Mouse (Mus musculus) spleen, postnatal 10 days (tissue): Measurements from ENCODE around the gene Fmn2.

Source experiments
- DNase-seq, 2 experiments: peaks; one replicate each; pipeline ENCODE4 v3.0.0; 2021 to 2022; ENCODE audit warnings: low spot score in 2 of 2

Fmn2 gene

GRCm38 (mm10) chr1:174501661-174502030, at the start of gene Fmn2:
Gene Fmn2 (plus strand): TSS chr1:174501825.
- DNase-seq = peak; percentile 5 to 38

DNA sequence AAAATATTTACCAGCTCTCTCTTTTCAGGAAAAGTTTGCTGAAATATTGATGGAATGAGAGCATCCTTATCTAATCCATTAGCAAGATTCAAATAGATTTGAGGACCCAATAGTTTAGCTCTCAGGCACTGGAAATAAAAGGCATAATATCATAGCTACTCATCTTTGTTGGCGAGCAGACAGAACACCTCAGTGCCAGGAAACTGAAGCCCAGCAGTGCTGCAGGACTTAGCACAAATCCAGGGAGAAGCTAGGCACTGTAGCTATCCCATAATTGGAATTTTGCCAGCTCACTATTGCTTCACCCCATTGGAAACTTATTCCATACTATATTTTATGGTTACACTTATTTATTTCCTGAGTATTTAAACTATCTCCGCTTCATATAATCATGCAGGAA, 46.5 kb upstream of the Fmn2 start:
- no peak for DNase-seq

DNA sequence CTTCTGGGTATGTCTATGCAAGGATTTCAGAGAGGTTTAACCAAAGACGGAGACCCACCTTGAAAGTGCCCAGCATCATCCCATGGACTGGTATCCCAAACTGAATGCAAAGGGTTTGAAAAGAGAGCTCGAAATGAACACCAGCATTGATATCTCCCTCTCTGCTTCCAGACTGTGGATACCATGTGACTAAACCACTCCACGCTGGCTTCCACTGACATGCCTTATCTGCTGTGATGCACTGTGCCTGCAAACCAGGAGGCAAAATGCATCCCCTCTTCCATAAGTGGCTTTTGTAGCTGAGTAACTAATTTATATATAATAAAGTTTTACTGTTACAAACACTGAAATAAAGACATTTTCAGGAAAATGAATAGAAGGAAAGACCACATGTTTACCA, 36.2 kb upstream of the Fmn2 start:
- no peak for DNase-seq

DNA sequence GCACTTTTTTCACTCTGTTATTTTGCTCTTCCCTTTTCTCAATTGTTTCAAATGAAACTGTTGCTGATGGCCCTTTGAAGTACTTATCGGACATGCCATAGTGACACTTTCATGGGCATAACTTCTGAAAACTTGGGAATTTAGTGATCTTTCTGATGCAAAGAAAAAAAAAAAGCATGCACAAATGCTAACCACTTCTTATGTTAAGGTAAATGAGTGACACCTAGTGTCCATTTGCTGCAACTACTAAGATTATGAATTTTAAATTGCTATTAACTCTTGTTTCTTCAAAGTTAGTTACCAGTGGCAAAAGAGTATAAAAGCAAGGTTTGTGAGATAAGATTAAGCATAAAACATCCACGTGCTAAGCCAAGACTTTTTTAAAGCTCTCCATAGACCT, 35.4 kb upstream of the Fmn2 start:
- no peak for DNase-seq

GRCm38 (mm10) chr1:174469736-174470135, 31.9 kb upstream of the Fmn2 start:
- DNase-seq = peak in 1 of 2 experiments; percentile 19

- DNase-seq = no peak
Measured at GRCm38 (mm10) chr1:174482567-174482966, 19.1 kb upstream of the Fmn2 start.

GRCm38 (mm10) chr1:174500064-174500463, 1.6 kb upstream of the Fmn2 start:
- DNase-seq = no peak

- DNase-seq = no peak
Measured at GRCm38 (mm10) chr1:174501011-174501410, 614 bp upstream of the Fmn2 start.

DNA sequence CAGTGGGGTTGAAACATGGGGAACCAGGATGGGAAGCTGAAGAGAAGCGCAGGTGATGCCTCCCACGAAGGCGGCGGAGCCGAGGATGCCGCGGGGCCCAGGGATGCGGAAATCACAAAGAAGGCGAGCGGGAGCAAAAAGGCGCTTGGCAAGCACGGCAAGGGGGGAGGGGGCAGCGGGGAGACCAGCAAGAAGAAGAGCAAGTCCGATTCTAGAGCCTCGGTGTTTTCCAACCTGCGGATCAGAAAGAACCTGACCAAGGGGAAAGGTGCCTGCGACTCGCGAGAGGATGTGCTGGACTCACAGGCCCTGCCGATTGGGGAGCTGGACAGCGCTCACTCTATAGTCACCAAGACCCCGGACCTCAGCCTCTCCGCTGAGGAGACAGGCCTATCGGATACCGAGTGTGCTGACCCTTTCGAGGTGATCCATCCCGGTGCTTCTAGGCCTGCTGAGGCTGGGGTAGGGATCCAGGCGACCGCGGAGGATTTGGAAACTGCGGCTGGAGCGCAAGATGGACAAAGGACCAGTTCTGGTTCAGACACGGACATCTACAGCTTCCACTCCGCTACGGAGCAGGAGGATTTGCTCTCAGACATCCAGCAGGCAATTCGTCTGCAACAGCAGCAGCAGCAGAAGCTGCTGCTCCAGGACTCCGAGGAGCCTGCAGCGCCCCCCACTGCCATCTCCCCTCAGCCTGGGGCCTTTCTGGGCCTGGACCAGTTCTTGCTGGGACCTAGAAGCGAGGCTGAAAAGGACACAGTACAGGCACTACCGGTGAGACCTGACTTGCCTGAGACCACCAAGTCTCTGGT, 613 bp downstream of the Fmn2 start:
- peak; percentile 8 to 40 for DNase-seq

DNA sequence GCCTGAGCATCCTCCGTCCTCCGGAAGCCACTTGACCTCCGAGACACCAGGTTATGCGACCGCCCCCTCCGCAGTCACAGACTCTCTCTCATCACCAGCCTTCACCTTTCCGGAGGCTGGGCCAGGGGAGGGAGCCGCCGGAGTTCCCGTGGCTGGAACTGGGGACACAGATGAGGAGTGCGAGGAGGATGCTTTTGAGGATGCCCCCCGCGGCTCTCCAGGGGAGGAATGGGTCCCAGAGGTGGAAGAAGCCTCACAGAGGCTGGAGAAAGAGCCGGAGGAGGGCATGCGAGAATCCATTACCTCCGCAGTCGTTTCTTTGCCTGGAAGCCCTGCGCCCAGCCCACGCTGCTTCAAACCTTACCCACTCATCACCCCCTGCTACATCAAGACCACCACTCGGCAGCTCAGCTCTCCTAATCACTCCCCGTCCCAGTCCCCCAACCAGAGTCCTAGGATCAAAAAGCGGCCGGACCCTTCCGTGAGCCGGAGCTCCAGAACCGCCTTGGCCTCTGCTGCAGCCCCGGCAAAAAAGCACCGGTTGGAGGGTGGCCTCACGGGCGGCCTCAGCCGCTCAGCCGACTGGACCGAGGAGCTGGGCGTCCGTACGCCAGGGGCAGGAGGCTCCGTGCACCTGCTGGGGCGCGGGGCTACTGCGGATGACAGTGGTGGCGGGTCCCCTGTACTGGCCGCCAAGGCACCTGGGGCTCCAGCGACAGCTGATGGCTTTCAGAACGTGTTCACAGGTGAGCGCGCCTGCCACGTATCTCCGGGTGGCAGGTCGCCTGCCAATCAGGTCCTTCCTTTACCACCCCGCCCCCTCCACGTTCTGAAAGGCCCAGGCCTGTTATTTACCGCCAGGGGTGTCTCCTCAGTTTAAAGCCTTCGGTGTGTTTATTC, 1.5 kb downstream of the Fmn2 start:
- DNase-seq = peak; percentile 4 to 32

DNA sequence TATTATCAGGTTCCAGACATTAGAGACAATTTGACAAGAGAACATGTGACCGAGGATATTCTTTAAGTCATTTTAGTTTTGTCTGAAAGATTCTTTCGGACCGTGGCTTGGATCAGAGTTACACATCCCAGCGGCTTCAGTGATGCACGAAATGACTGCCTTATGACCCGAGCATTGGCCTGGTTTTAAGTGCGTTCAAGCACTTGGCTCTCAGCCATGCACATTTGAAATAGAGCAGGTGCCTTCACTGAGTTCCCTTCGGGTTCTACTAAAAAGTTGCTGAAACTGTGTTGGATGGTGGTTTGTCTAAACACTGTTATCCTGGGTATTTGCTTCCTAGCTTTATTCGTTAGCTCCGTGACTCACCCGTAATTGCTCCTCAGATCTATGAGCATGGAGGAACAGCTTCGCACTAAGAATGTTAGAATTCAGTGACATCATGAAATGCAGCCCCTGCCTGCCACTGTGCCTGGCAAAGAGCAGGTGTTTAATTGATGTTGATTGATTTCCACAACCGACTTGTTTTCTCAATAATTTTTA, 7.0 kb downstream of the Fmn2 start:
- no peak for DNase-seq

DNA sequence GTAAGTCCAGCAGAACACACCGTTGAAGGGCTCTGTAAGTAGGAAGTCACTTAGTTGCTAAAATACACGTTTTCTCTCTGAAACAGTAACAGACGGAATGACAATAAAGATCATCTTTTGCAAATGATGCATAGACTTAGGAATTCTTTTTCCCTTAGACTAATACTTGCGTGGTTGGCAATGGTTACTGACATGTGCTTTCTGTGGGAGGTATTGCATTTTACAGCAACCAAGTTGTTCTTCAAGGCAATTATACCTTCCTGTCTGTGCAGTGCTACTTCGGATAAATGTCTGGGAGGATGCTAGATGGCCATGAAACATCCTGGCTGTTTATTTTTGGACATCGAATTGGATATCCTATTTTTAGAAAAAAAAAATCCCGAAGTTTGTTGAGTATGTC, 11.8 kb downstream of the Fmn2 start:
- no peak for DNase-seq

DNA sequence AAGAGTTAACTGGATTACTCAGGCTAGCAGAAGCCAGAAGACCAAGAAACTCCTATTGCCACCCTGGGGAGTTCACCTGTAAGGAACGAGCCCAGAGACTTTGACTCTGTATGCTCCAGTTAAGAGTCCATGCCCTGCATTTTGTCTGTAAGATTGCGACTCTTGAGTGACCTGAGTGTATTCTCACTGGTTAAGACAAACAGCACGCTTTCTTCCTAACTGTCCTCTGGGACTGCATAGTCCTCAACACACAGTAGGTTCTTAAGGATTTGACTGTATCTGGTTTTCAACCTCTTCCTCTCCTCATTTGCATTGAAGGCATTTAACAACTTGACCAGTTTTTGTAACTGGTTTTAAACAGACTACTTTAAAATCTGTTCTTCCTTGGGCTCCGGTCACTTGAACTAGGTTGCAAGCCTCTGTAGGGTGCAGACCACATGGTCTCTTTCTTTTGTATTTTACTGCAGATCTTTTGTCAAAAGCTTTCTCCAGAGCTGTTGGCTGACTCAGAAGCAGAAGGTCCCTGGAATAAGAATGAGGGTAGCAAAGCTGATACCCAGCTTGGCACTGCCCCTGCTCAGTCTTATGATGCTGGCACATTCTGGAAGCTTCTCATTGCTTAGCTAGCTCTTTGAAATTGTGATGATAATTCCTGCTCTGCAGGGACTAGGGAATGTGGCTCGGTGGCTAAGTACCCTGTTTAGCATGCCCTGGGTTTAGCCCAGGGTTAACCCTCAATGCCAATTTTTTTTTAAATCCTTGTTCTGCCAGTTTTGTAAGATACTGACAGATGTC, 20.5 kb downstream of the Fmn2 start:
- DNase-seq = no peak

DNA sequence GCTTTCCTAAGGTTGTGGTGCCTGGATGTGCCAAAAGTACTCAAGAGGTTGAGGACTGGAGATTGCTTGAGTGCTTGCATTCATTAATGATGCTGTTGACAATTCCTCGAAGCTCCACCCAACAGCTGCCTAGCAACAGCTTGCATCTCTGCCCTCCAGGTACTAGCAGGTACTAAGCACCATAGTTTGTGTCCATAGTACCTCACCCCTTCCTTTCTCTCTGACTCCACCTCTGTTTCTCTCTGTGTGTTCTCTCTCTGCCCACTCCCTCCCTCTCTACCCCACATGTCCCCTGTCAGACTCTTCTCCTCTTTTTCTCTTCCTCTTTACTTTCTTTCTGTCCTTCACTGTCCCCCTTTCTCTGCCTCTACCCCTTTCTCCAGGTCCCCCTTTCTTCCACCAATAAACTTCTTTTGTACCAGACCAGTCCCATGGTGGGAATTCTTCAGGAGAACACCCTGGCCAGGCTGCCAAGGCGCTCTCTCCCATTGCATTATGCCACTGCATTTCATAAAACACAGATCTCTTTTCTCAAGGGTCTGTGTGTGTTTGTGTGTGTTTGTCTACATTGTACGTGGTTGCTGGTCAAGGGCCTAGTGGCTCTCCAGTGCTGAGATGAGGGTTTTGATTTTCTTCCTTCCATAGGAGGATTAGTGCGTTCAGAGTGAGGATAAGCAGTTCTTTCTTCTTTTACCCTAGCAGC, 21.3 kb downstream of the Fmn2 start:
- no peak for DNase-seq

DNA sequence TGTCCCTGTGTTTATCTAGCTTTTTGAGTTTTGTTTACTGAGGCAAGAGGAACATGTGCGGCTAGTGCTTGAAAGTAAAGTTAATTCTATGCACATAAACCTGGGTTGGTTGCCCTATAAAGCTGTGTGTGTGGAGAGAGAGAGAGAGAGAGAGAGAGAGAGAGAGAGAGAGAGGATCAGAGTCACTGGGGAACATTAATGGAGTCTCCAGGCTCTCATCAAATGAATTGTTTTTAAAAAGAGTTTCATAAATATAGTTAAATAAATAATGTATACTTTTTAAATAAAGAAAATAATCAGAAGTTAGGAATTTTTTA, 21.8 kb downstream of the Fmn2 start:
- no peak for DNase-seq

GRCm38 (mm10) chr1:174536742-174537453, 35.3 kb downstream of the Fmn2 start:
- no peak for DNase-seq

DNA sequence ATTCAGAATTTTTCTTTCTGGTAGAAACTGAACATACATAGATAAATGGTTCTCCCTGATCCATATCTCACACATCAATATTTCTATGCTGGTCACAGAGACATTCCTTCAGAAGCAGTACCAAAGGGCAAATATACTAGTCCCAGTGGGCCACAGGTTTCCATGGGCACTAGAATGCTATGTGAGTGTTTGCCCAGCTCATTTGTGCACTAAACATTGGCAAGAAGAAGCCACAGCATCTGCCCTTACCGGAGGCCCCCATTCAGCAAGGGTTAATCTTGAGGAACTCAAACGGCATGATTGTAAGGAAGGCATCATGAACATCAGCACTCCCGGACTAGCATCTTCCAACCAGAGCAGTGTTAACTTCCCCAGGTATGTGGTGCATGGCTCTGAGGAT, 35.9 kb downstream of the Fmn2 start:
- DNase-seq = no peak

- DNase-seq = no peak
Measured at GRCm38 (mm10) chr1:174548291-174548690, 46.7 kb downstream of the Fmn2 start.

DNA sequence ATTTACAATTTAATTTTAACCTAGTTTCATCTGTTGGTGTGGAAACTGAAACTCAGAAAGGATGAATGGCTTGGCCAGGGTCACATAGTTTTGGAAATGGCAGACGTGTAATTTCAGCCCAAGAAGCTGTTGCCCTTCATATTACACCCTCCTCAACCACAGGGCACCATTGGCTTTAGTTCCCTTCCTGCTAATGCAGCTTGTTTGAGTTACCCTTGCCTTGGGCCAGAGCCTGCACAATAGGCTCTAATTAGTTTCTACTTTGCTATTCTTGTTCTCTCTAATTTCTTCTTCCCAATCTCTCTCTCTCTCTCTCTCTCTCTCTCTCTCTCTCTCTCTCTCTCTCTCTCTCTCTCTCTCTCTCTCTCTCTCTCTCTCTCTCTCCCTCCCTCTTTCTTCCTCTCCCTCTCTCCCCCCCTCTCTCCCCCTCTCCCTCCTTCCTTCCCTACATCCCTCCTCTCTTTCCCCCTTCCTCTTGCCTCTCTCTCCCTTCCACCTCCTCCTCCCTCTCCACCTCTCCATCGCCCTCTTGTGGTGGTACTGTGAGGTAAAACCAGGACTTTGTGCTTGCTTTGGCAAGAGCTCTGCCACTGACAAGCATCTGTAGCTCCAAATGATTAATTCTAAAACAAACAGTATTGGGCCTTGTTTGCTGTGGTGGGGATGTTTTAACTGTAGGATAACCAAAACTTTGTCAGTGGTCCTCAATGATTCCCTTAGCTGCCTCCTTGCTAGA, 51.8 kb downstream of the Fmn2 start:
- peak; percentile 7 to 52 for DNase-seq

DNA sequence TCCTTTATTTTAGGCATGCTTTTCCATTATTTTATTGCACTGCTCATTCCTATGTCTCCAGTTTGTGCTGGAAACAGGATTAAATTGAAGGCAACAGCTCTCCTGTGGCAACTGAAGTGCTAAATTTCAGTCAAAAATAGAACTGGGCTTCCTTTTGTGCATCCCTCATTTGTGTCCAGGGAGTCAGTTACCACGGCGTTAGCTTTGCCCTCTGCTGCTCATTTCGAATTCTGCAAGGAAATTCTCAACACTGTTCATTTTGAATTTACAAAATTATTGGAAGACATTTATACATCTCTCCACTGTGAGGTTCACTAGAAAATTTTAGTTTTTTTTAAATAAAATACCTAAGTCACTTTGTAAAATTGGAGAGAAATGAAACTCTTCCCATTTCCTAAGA, 53.8 kb downstream of the Fmn2 start:
- no peak for DNase-seq
